Mouse (Mus musculus) CH12.LX (cell line): ENCODE measurements around the gene Tmem138. TPM values are rescaled to one million over a fixed set of nuclear protein-coding genes. Genes with fewer than 3 reads are reported as not detected.
A peak's percentile ranks its signal among the peaks of the same experiment; 100 is the strongest.
"Not testable (repeated sequence)": the region's sequence is repeated elsewhere in the genome, so short reads cannot be mapped to it uniquely, and the experiment has no call there.

ENCODE experiments used
- DNase-seq: peaks from one replicate; pipeline ENCODE4 v3.0.0-alpha.2; 2013; ENCODE audit errors: extremely low read depth
- H3K27ac ChIP-seq: 2 replicates; pipeline ENCODE4 v1.5.1; 2012; ENCODE audit warnings: low read depth, mild to moderate bottlenecking, control low read depth, moderate library complexity; ENCODE audit not compliant: insufficient read depth
- H3K27me3 ChIP-seq: replicated peaks from 2 replicates; pipeline ENCODE3; 2012; ENCODE audit warnings: inconsistent platforms
- H3K36me3 ChIP-seq, 2 experiments: replicated peaks in 1 of 2; 2 replicates each; pipeline versions ENCODE3 to v1.6.1; 2012; ENCODE audit warnings: inconsistent platforms in 1 of 2, low read length in 1 of 2, mild to moderate bottlenecking in 1 of 2, mixed read lengths in 1 of 2, moderate library complexity in 1 of 2; ENCODE audit not compliant: control insufficient read depth in 1 of 2, insufficient read depth in 1 of 2
- H3K4me1 ChIP-seq, 2 experiments: 2 replicates each; pipeline ENCODE4 v1.6.1; 2012; ENCODE audit warnings: inconsistent platforms in 1 of 2, moderate library complexity in 1 of 2; ENCODE audit not compliant: insufficient read depth in 2 of 2, control insufficient read depth in 1 of 2
- H3K4me2 ChIP-seq: 2 replicates; pipeline ENCODE4 v1.6.1; 2012; ENCODE audit warnings: low read depth, mild to moderate bottlenecking, control low read depth; ENCODE audit not compliant: poor library complexity, insufficient read depth, severe bottlenecking
- H3K4me3 ChIP-seq, 3 experiments: fragments of 150-350 bp in 1 of 3; sonication (generic) in 1 of 3; replicated peaks in 1 of 3; 2 replicates each; pipeline versions ENCODE3 to v1.5.1; 2011 to 2012; ENCODE audit warnings: low read depth in 2 of 3, low read length in 2 of 3, mild to moderate bottlenecking in 2 of 3, moderate library complexity in 2 of 3, control low read depth in 1 of 3, improper control_type of control experiment in 1 of 3, inconsistent platforms in 1 of 3, mixed read lengths in 1 of 3; ENCODE audit not compliant: poor library complexity in 1 of 3
- H3K79me2 ChIP-seq: replicated peaks from 2 replicates; pipeline ENCODE4 v1.6.1; 2012; ENCODE audit warnings: mild to moderate bottlenecking, moderate library complexity; ENCODE audit not compliant: control insufficient read depth, poor library complexity, insufficient read depth, severe bottlenecking; ENCODE audit errors: extremely low read depth
- H3K9ac ChIP-seq: 2 replicates; pipeline ENCODE4 v1.6.1; 2012; ENCODE audit warnings: low read depth, mild to moderate bottlenecking, control low read depth, moderate library complexity; ENCODE audit not compliant: insufficient read depth
- H3K9me3 ChIP-seq: replicated peaks from 2 replicates; pipeline ENCODE3; 2012; ENCODE audit warnings: low read length, inconsistent platforms, mixed read lengths
- BHLHE40 ChIP-seq: IDR thresholded peaks from 2 replicates; pipeline ENCODE4 v1.6.1; 2011; ENCODE audit warnings: mild to moderate bottlenecking, low read depth, low read length, improper control_type of control experiment
- CHD1 ChIP-seq: IDR thresholded peaks from 2 replicates; pipeline ENCODE4 v1.6.1; 2012; ENCODE audit warnings: low read depth, low read length, improper control_type of control experiment, inconsistent platforms
- CHD2 ChIP-seq: IDR thresholded peaks from 2 replicates; pipeline ENCODE4 v1.6.1; 2011; ENCODE audit warnings: low read length, improper control_type of control experiment
- CTCF ChIP-seq, 2 experiments: IDR thresholded peaks in 1 of 2; conservative IDR thresholded peaks in 1 of 2; 2 replicates each; pipeline ENCODE4 v1.5.1; 2011 to 2012; ENCODE audit warnings: low read depth in 2 of 2, low read length in 2 of 2, improper control_type of control experiment in 1 of 2, inconsistent platforms in 1 of 2, mild to moderate bottlenecking in 1 of 2, moderate library complexity in 1 of 2
- E2F4 ChIP-seq: IDR thresholded peaks from 2 replicates; pipeline ENCODE4 v1.6.1; 2011; ENCODE audit warnings: low read depth, low read length, improper control_type of control experiment; ENCODE audit not compliant: insufficient replicate concordance
- ELF1 ChIP-seq: IDR thresholded peaks from 2 replicates; pipeline ENCODE4 v1.6.1; 2014; ENCODE audit warnings: low read depth, mild to moderate bottlenecking, inconsistent platforms, low read length, improper control_type of control experiment
- EP300 ChIP-seq: IDR thresholded peaks from 2 replicates; pipeline ENCODE4 v1.6.1; 2011; ENCODE audit warnings: low read length, improper control_type of control experiment
- ETS1 ChIP-seq: conservative IDR thresholded peaks from 2 replicates; pipeline ENCODE4 v1.6.1; 2012; ENCODE audit warnings: low read depth, mild to moderate bottlenecking, inconsistent platforms, low read length, improper control_type of control experiment, moderate library complexity
- GABPA ChIP-seq: IDR thresholded peaks from 2 replicates; pipeline ENCODE4 v1.6.1; 2012; ENCODE audit warnings: low read depth, low read length, improper control_type of control experiment, inconsistent platforms; ENCODE audit not compliant: insufficient replicate concordance
- HCFC1 ChIP-seq: IDR thresholded peaks from 2 replicates; pipeline ENCODE4 v1.6.1; 2012; ENCODE audit warnings: low read depth, mild to moderate bottlenecking, inconsistent platforms, low read length, improper control_type of control experiment
- IRF4 ChIP-seq: IDR thresholded peaks from 2 replicates; pipeline ENCODE4 v1.6.1; 2014; ENCODE audit warnings: low read depth, mild to moderate bottlenecking, inconsistent platforms, low read length, improper control_type of control experiment
- JUN ChIP-seq: IDR thresholded peaks from 2 replicates; pipeline ENCODE4 v1.6.1; 2011; ENCODE audit warnings: low read depth, mild to moderate bottlenecking, low read length, improper control_type of control experiment, moderate library complexity; ENCODE audit not compliant: insufficient read depth
- JUND ChIP-seq: conservative IDR thresholded peaks from 2 replicates; pipeline ENCODE4 v1.6.1; 2011; ENCODE audit warnings: low read depth, low read length, improper control_type of control experiment
- KAT2A ChIP-seq: IDR thresholded peaks from 2 replicates; pipeline ENCODE4 v1.6.1; 2012; ENCODE audit warnings: low read length, improper control_type of control experiment, inconsistent platforms; ENCODE audit not compliant: insufficient replicate concordance
- MAFK ChIP-seq: IDR thresholded peaks from 2 replicates; pipeline ENCODE4 v1.6.1; 2011; ENCODE audit warnings: low read length, improper control_type of control experiment; ENCODE audit not compliant: insufficient replicate concordance
- MAX ChIP-seq: IDR thresholded peaks from 2 replicates; pipeline ENCODE4 v1.6.1; 2011; ENCODE audit warnings: low read length, improper control_type of control experiment
- MAZ ChIP-seq: IDR thresholded peaks from 2 replicates; pipeline ENCODE4 v1.6.1; 2012; ENCODE audit warnings: low read depth, mild to moderate bottlenecking, inconsistent platforms, low read length, improper control_type of control experiment, moderate library complexity
- MEF2A ChIP-seq: IDR thresholded peaks from 2 replicates; pipeline ENCODE4 v1.6.1; 2014; ENCODE audit warnings: low read depth, mild to moderate bottlenecking, inconsistent platforms, low read length, improper control_type of control experiment, borderline replicate concordance
- MXI1 ChIP-seq: IDR thresholded peaks from 2 replicates; pipeline ENCODE4 v1.6.1; 2011; ENCODE audit warnings: mild to moderate bottlenecking, low read depth, low read length, improper control_type of control experiment
- MYC ChIP-seq: IDR thresholded peaks from 2 replicates; pipeline ENCODE4 v1.6.1; 2011; ENCODE audit warnings: low read depth, mild to moderate bottlenecking, improper control_type of control experiment, low read length
- NELFE ChIP-seq: IDR thresholded peaks from 2 replicates; pipeline ENCODE4 v1.6.1; 2011; ENCODE audit warnings: low read depth, low read length, improper control_type of control experiment
- NRF1 ChIP-seq: IDR thresholded peaks from 2 replicates; pipeline ENCODE4 v1.6.1; 2014; ENCODE audit warnings: low read depth, mild to moderate bottlenecking, inconsistent platforms, low read length, improper control_type of control experiment, moderate library complexity
- PAX5 ChIP-seq: IDR thresholded peaks from 2 replicates; pipeline ENCODE4 v1.6.1; 2012; ENCODE audit warnings: low read length, inconsistent platforms, mixed read lengths
- POLR2A ChIP-seq: IDR thresholded peaks from 2 replicates; pipeline ENCODE4 v1.6.1; 2011; ENCODE audit warnings: low read depth, mild to moderate bottlenecking, improper control_type of control experiment, low read length
- POLR2AphosphoS2 ChIP-seq: IDR thresholded peaks from 2 replicates; pipeline ENCODE4 v1.6.1; 2011; ENCODE audit warnings: low read depth, low read length, improper control_type of control experiment
- RAD21 ChIP-seq: IDR thresholded peaks from 2 replicates; pipeline ENCODE4 v1.6.1; 2011; ENCODE audit warnings: low read depth, mild to moderate bottlenecking, low read length, improper control_type of control experiment, moderate library complexity
- RCOR1 ChIP-seq: conservative IDR thresholded peaks from 2 replicates; pipeline ENCODE4 v1.6.1; 2012; ENCODE audit warnings: low read depth, mild to moderate bottlenecking, inconsistent platforms, low read length, improper control_type of control experiment
- SIN3A ChIP-seq: IDR thresholded peaks from 2 replicates; pipeline ENCODE4 v1.6.1; 2012; ENCODE audit warnings: low read length, improper control_type of control experiment, inconsistent platforms
- SMC3 ChIP-seq: IDR thresholded peaks from 2 replicates; pipeline ENCODE4 v1.6.1; 2011; ENCODE audit warnings: low read depth, low read length, improper control_type of control experiment
- TBP ChIP-seq: conservative IDR thresholded peaks from 2 replicates; pipeline ENCODE4 v1.6.1; 2011; ENCODE audit warnings: low read depth, low read length, improper control_type of control experiment
- TCF12 ChIP-seq: IDR thresholded peaks from 2 replicates; pipeline ENCODE4 v1.6.1; 2014; ENCODE audit warnings: low read depth, mild to moderate bottlenecking, inconsistent platforms, low read length, improper control_type of control experiment
- UBTF ChIP-seq: IDR thresholded peaks from 2 replicates; pipeline ENCODE4 v1.6.1; 2012; ENCODE audit warnings: low read depth, mild to moderate bottlenecking, inconsistent platforms, low read length, improper control_type of control experiment, moderate library complexity
- USF1 ChIP-seq: IDR thresholded peaks from 2 replicates; pipeline ENCODE4 v1.6.1; 2014; ENCODE audit warnings: low read depth, mild to moderate bottlenecking, inconsistent platforms, low read length, improper control_type of control experiment
- USF2 ChIP-seq: conservative IDR thresholded peaks from 2 replicates; pipeline ENCODE4 v1.6.1; 2011; ENCODE audit warnings: low read depth, low read length, improper control_type of control experiment
- ZC3H11A ChIP-seq: IDR thresholded peaks from 2 replicates; pipeline ENCODE4 v1.6.1; 2012; ENCODE audit warnings: low read depth, mild to moderate bottlenecking, inconsistent platforms, low read length, improper control_type of control experiment
- ZKSCAN1 ChIP-seq: IDR thresholded peaks from 2 replicates; pipeline ENCODE4 v1.6.1; 2012; ENCODE audit warnings: low read depth, inconsistent platforms, low read length, improper control_type of control experiment, borderline replicate concordance
- ZMIZ1 ChIP-seq: IDR thresholded peaks from 2 replicates; pipeline ENCODE4 v1.6.1; 2012; ENCODE audit warnings: low read depth, mild to moderate bottlenecking, inconsistent platforms, low read length, improper control_type of control experiment
- ZNF384 ChIP-seq: IDR thresholded peaks from 2 replicates; pipeline ENCODE4 v1.6.1; 2012; ENCODE audit warnings: low read depth, low read length, improper control_type of control experiment, inconsistent platforms
- dilution Hi-C: fragments of 300-500 bp; cut with MboI; formaldehyde crosslinking; loops from 2 replicates; pipeline ENCODE4 v1.14.3; 2020; ENCODE audit warnings: low sequenced_read_pairs; ENCODE audit not compliant: extremely low pct_unique_long_range_greater_than_20kb, extremely low pct_ligation_motif_present
- in situ Hi-C: fragments of 300-500 bp; cut with MboI; formaldehyde crosslinking; loops from 3 replicates; pipeline ENCODE4 v1.14.3; 2019; ENCODE audit warnings: low sequenced_read_pairs, low pct_ligation_motif_present, low pct_unique_long_range_greater_than_20kb, mixed read lengths
- polyA plus RNA-seq: library from polyadenylated mRNA; unstranded; fragments of >175 nt; gene quantifications from 2 replicates; pipeline ENCODE4 v1.2.1, GENCODE M21; 2012; ENCODE audit warnings: low read depth; ENCODE audit not compliant: insufficient read length
- total RNA-seq, 2 experiments: library from RNA; depleted of rRNA; stranded (reverse); fragments of 300-350 nt in 1 of 2; fragments of >200 nt in 1 of 2; gene quantifications; 2 replicates each; pipeline ENCODE4 v1.2.3; 2012 to 2014

Tmem138 gene
- total and polyA plus RNA-seq, 3 experiments = 14.0 to 30.9 (median 14.7) TPM

GRCm38 (mm10) chr19:10560108-10560507 is 17.1 kb downstream of the Tmem138 start:
- no peak overlapping the region for H3K27ac ChIP-seq

GRCm38 (mm10) chr19:10557837-10558375 is 19.3 kb downstream of the Tmem138 start:
- DNase-seq, H3K4me2 ChIP-seq, dilution Hi-C loops, H3K4me3 ChIP-seq, in situ Hi-C loops, H3K27me3 ChIP-seq, H3K9me3 ChIP-seq, H3K79me2 ChIP-seq, H3K27ac ChIP-seq, H3K9ac ChIP-seq: not testable (repeated sequence)
- Histone ChIP-seq H3K4me1 (peaks cover 5 to 27% of the 10 kb centered on the region in 2 experiments), H3K36me3 (peaks cover 0 to 13% of the 10 kb centered on the region in 2 experiments)

More at GRCm38 (mm10) chr19:10560108-10560507, 17.1 kb downstream of the Tmem138 start:
- no peak for DNase-seq
- no peak overlapping the region for H3K4me2 ChIP-seq
- peaks cover under 1% of the 10 kb centered on the region; the same call in 1 of the 2 replicates for H3K79me2 ChIP-seq
- in situ Hi-C loops (loop anchor here (5.0 kb wide), 1 partner anchor 42 kb away; no protein-coding TSS in a partner anchor), dilution Hi-C loops (no loop called here)
- no peak overlapping the region for H3K9ac ChIP-seq
- TF ChIP-seq MAZ (no peak), MYC (0 out of 2 replicates have a peak, but pooled peaks have one; percentile 19), CTCF (conservative IDR thresholded peaks at IDR 0.05 in 1 of 2, IDR thresholded peaks at IDR 0.05 in 1 of 2; ENCODE audit: low read depth in 2 of 2, low read length in 2 of 2) (peak in 1 of 2 experiments; percentile 77; a peak in 2 of 4 replicates), MAX (no peak), TBP (no peak), MXI1 (no peak), CHD1 (no peak), BHLHE40 (no peak), NRF1 (no peak), JUND (no peak), ETS1 (no peak), TCF12 (no peak), GABPA (no peak), ZKSCAN1 (peak; percentile 59; the same call in 1 of the 2 replicates), JUN (no peak), ELF1 (no peak), POLR2A (no peak), EP300 (no peak), POLR2AphosphoS2 (no peak), PAX5 (no peak), IRF4 (no peak), RAD21 (peak; percentile 81), SIN3A (no peak), SMC3 (peak; percentile 72), ZNF384 (peak; percentile 91), MEF2A (no peak), E2F4 (no peak), NELFE (no peak), MAFK (no peak), USF1 (no peak), UBTF (no peak), KAT2A (no peak), RCOR1 (no peak), USF2 (no peak), ZMIZ1 (no peak), HCFC1 (no peak), ZC3H11A (no peak), CHD2 (no peak)
- H3K4me3 ChIP-seq = no peak overlapping the region
- H3K4me1 ChIP-seq = peaks cover 2 to 17% of the 10 kb centered on the region in 2 experiments; a peak in 3 of 4 replicates
- H3K27me3 ChIP-seq = no peaks in the 10 kb centered on the region
- H3K9me3 ChIP-seq = no peaks in the 10 kb centered on the region
- no peaks in the 10 kb centered on the region for H3K36me3 ChIP-seq
